Mouse (Mus musculus) lung, postnatal 10 days (tissue): ENCODE measurements around the gene Rad51b.

Experiments
- DNase-seq: peaks from one replicate; pipeline ENCODE4 v3.0.0; 2021

Gene Rad51b

GRCm38 (mm10) chr12:79535532-79536437 lies 238.7 kb downstream of the Rad51b start:
- DNase-seq, result no peak

- no peak for DNase-seq
Measured at GRCm38 (mm10) chr12:79540176-79540575, 243.1 kb downstream of the Rad51b start.

GRCm38 (mm10) chr12:79541581-79541980 lies 244.5 kb downstream of the Rad51b start:
- DNase-seq, result peak; percentile 50

- no peak for DNase-seq
Measured at GRCm38 (mm10) chr12:79545063-79545462, 248.0 kb downstream of the Rad51b start.

GRCm38 (mm10) chr12:79547556-79547955 lies 250.5 kb downstream of the Rad51b start:
- DNase-seq, result peak; percentile 83

GRCm38 (mm10) chr12:79548607-79549330 lies 251.7 kb downstream of the Rad51b start:
- DNase-seq, result no peak

GRCm38 (mm10) chr12:79550049-79550682 lies 253.1 kb downstream of the Rad51b start:
- DNase-seq, result no peak

GRCm38 (mm10) chr12:79551274-79551673 lies 254.2 kb downstream of the Rad51b start:
- DNase-seq, result no peak

- DNase-seq, result no peak
Measured at GRCm38 (mm10) chr12:79553056-79553455, 256.0 kb downstream of the Rad51b start.

GRCm38 (mm10) chr12:79557904-79558303 lies 260.8 kb downstream of the Rad51b start:
- no peak for DNase-seq

GRCm38 (mm10) chr12:79558711-79559110 lies 261.6 kb downstream of the Rad51b start:
- no peak for DNase-seq

GRCm38 (mm10) chr12:79559410-79560015 lies 262.4 kb downstream of the Rad51b start:
- no peak for DNase-seq

- no peak for DNase-seq
Measured at GRCm38 (mm10) chr12:79560084-79560699, 263.1 kb downstream of the Rad51b start.

- DNase-seq, result no peak
Measured at GRCm38 (mm10) chr12:79560893-79561292, 263.8 kb downstream of the Rad51b start.

- no peak for DNase-seq
Measured at GRCm38 (mm10) chr12:79574159-79575040, 277.3 kb downstream of the Rad51b start.

- no peak for DNase-seq
Measured at GRCm38 (mm10) chr12:79575041-79575541, 278.0 kb downstream of the Rad51b start.

- no peak for DNase-seq
Measured at GRCm38 (mm10) chr12:79577525-79577924, 280.4 kb downstream of the Rad51b start.

- DNase-seq, result no peak
Measured at GRCm38 (mm10) chr12:79579018-79579585, 282.0 kb downstream of the Rad51b start.

- peak; percentile 55 for DNase-seq
Measured at GRCm38 (mm10) chr12:79579837-79580236, 282.8 kb downstream of the Rad51b start.

- DNase-seq, result no peak
Measured at GRCm38 (mm10) chr12:79584556-79585307, 287.6 kb downstream of the Rad51b start.
